Mouse (Mus musculus) heart, embryonic 16.5 days (tissue): ENCODE data around the gene Rd3l. TPM values are rescaled to one million over a fixed set of nuclear protein-coding genes. Genes with fewer than 3 reads are reported as not detected.
"Not testable (repeated sequence)": the region's sequence is repeated elsewhere in the genome, so short reads cannot be mapped to it uniquely, and the experiment has no call there.

Experiments used
- ATAC-seq: fragments of 200-750 bp; cut with Nextera tagmentation; replicated peaks from 2 replicates; pipeline ENCODE4 v1.8.0; 2017; ENCODE audit warnings: moderate number of reproducible peaks; ENCODE audit not compliant: insufficient read depth, low FRiP score; ENCODE audit errors: extremely low read depth
- H3K27ac ChIP-seq: fragments of 300-500 bp; sonication (generic); 2 replicates; pipeline ENCODE4 v1.5.1; 2014; ENCODE audit warnings: mild to moderate bottlenecking, low read length, control low read depth, moderate library complexity
- H3K27me3 ChIP-seq: fragments of 300-500 bp; sonication (generic); 2 replicates; pipeline ENCODE4 v1.6.1; 2014; ENCODE audit warnings: low read length, mixed read lengths; ENCODE audit not compliant: control insufficient read depth, insufficient read depth
- H3K36me3 ChIP-seq: fragments of 300-500 bp; sonication (generic); 2 replicates; pipeline ENCODE4 v1.6.1; 2014; ENCODE audit not compliant: control insufficient read depth, insufficient read depth
- H3K4me1 ChIP-seq: fragments of 300-500 bp; sonication (generic); 2 replicates; pipeline ENCODE4 v1.6.1; 2014; ENCODE audit warnings: low read length, mixed read lengths; ENCODE audit not compliant: control insufficient read depth, insufficient read depth
- H3K4me2 ChIP-seq: fragments of 300-500 bp; sonication (generic); 2 replicates; pipeline ENCODE4 v1.6.1; 2014; ENCODE audit warnings: low read depth, mild to moderate bottlenecking, control low read depth, low read length
- H3K4me3 ChIP-seq: fragments of 300-500 bp; sonication (generic); 2 replicates; pipeline ENCODE4 v1.5.1; 2014; ENCODE audit warnings: mild to moderate bottlenecking, control low read depth, low read length
- H3K9ac ChIP-seq: fragments of 300-500 bp; sonication (generic); 2 replicates; pipeline ENCODE4 v1.6.1; 2014; ENCODE audit warnings: low read length, control low read depth
- H3K9me3 ChIP-seq: fragments of 300-500 bp; sonication (generic); replicated peaks from 2 replicates; pipeline ENCODE4 v1.6.1; 2016; ENCODE audit warnings: low read length; ENCODE audit not compliant: control insufficient read depth
- WGBS: fragments of 180-500 bp; shearing (Covaris S2); extraction: QIAGEN DNeasy Blood & Tissue Kit; methylation state at CpG from one replicate; pipeline ENCODE4 v1.1.7; 2014; 5-methylcytosine and 5-hydroxymethylcytosine counted together
- polyA plus RNA-seq: library from polyadenylated mRNA; unstranded; fragments of >200 nt; fragmentation: Nextera tagmentation; extraction: Ambion mirVana; gene quantifications from 2 replicates; pipeline ENCODE4 v1.2.1, GENCODE M21; 2015

The Rd3l gene
- polyA plus RNA-seq, 1 experiment from 2014 or later, result 0.84 TPM

GRCm38 (mm10) chr12:111951701-111952100 is 29.4 kb downstream of the Rd3l start:
- H3K27ac ChIP-seq, result no peak overlapping the region

GRCm38 (mm10) chr12:111950486-111950885 is 30.6 kb downstream of the Rd3l start:
- Histone ChIP-seq H3K4me3 (no peak overlapping the region), H3K4me1 (peaks cover 3% of the 10 kb centered on the region; the same call in 1 of the 2 replicates), H3K27ac (no peak overlapping the region), H3K9me3 (no peaks in the 10 kb centered on the region), H3K4me2 (no peak overlapping the region), H3K27me3 (no peaks in the 10 kb centered on the region), H3K9ac (no peak overlapping the region), H3K36me3 (no peaks in the 10 kb centered on the region)
- ATAC-seq, result no peak
- 56% methylated on average over 5 of the region's 5 CpGs for WGBS

More at GRCm38 (mm10) chr12:111951701-111952100, 29.4 kb downstream of the Rd3l start:
- Histone ChIP-seq H3K27me3 (no peaks in the 10 kb centered on the region), H3K4me1 (no peaks in the 10 kb centered on the region), H3K36me3 (no peaks in the 10 kb centered on the region), H3K4me2 (no peak overlapping the region), H3K4me3 (no peak overlapping the region), H3K9me3 (no peaks in the 10 kb centered on the region), H3K9ac (no peak overlapping the region)
- ATAC-seq, result no peak
- 57% methylated on average over 5 of the region's 5 CpGs for WGBS

GRCm38 (mm10) chr12:111946716-111947115 is 34.4 kb downstream of the Rd3l start:
- H3K27me3 ChIP-seq, result no peaks in the 10 kb centered on the region
- no peaks in the 10 kb centered on the region for H3K36me3 ChIP-seq
- H3K4me1 ChIP-seq, result peaks cover 13% of the 10 kb centered on the region
- H3K27ac ChIP-seq, result peak overlapping the region; percentile 85
- H3K9me3 ChIP-seq, result no peaks in the 10 kb centered on the region
- 24% methylated on average over 2 of the region's 2 CpGs for WGBS
- H3K4me2 ChIP-seq, result 0 out of 2 replicates have a peak overlapping the region, but pooled peaks have one; percentile 6
- no peak overlapping the region for H3K4me3 ChIP-seq
- no peak overlapping the region for H3K9ac ChIP-seq
- ATAC-seq, result peak; percentile 12; the same call in 1 of the 2 replicates

DNA sequence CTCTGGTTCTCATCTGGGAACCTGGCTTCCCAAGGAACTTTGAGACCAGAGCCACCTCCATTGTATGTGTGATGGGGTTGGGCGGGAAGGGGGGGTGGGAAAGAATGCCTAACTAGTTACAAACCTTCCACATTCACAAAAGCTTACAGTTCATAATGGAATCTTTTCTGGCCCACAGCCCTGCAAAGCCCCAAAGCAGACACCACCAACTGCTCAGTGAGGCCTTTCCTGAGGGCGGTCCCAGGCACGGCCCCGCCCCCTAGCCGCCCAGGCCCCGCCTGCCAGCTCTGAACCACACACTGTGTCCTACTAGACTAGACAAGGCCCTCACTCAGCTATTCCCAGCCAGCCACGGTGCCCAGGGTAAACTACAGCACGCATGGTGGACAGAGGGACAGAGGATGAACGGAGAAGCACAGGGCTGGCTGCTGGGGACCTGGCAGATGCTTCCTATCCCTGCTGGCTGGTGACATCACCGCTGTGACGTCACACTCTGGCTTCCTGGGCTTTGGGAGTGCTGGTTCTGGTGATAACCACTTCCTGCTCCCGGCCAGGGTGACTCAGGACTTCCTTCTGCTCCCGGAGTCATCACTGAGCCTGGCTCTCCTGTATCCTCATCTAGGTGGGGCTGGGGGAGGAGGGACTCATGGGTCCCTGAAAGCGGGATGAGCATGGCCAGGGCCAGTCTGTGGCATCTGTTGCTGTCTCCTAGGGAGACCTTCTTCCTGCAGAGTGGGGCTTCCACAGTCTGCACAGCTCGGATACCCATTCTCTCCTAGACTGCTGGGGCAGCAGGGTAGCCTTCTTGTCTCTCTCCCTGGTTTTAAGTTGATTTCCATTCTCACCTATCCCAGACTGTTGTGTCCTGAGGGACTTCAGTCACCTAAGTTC is 35.1 kb downstream of the Rd3l start:
- Histone ChIP-seq H3K4me1 (peaks cover 13% of the 10 kb centered on the region), H3K9ac (peak overlapping the region; percentile 24; the same call in 1 of the 2 replicates), H3K4me2 (0 out of 2 replicates have a peak overlapping the region, but pooled peaks have one; percentile 14), H3K27ac (peak overlapping the region; percentile 92)
- H3K27me3 ChIP-seq, H3K36me3 ChIP-seq, H3K9me3 ChIP-seq, H3K4me3 ChIP-seq: not testable (repeated sequence)
- WGBS, result 56% methylated on average over 11 of the region's 15 CpGs
- ATAC-seq, result peak; percentile 72

GRCm38 (mm10) chr12:111945115-111945514 is 36.0 kb downstream of the Rd3l start:
- Histone ChIP-seq H3K27ac (peak overlapping the region; percentile 92), H3K27me3 (no peaks in the 10 kb centered on the region), H3K4me3 (no peak overlapping the region), H3K9ac (peak overlapping the region; percentile 24; the same call in 1 of the 2 replicates), H3K4me1 (peaks cover 13% of the 10 kb centered on the region), H3K9me3 (no peaks in the 10 kb centered on the region), H3K36me3 (no peaks in the 10 kb centered on the region), H3K4me2 (0 out of 2 replicates have a peak overlapping the region, but pooled peaks have one; percentile 14)
- ATAC-seq, result peak; percentile 69
- 25% methylated on average over 8 of the region's 8 CpGs for WGBS

- peak; percentile 71 for ATAC-seq
- WGBS, result 43% methylated on average over 16 of the region's 20 CpGs
- peak overlapping the region; percentile 92 for H3K27ac ChIP-seq
Observed at GRCm38 (mm10) chr12:111944065-111944987, 36.8 kb downstream of the Rd3l start.

DNA sequence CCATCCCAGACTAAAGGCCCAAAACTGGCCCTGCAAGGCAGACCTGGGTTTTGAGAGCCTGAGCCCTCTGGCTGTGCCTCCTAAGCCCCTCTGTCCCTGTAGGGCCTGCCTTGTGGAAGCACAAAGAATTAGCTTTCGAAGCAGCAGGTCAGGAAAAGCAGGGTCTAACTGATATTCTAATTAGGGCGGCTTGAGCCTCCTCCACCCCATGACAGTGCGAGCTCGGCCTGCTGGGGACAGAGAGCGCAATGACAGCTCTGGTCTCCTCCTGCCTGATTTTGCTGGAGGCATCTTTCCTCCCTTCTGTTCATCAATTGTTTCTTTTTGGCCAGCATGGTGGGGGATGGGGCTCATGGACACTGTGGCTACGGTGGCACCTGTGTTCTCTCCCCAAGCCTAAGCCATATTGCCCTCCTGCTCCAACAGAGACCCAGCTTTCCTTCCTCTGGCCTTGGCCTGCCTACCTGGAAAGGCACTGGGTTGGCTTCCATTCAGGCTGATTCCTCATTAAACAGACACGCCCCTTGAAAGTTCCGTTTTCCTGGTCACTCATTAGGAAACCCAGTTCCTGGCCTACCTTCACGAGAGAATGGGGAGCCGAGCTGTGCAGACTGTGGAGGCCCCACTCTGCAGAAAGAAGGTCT is 37.6 kb downstream of the Rd3l start:
- ATAC-seq, result no peak
- Histone ChIP-seq H3K4me2 (peak overlapping the region; percentile 52), H3K36me3 (no peaks in the 10 kb centered on the region), H3K9ac (peak overlapping the region; percentile 50), H3K4me1 (peaks cover 18% of the 10 kb centered on the region), H3K4me3 (peak overlapping the region; percentile 15), H3K9me3 (no peaks in the 10 kb centered on the region), H3K27ac (peak overlapping the region; percentile 80), H3K27me3 (no peaks in the 10 kb centered on the region)
- 66% methylated on average over 10 of the region's 10 CpGs for WGBS

More at GRCm38 (mm10) chr12:111944065-111944987, 36.8 kb downstream of the Rd3l start:
- Histone ChIP-seq H3K4me1 (peaks cover 13% of the 10 kb centered on the region), H3K4me2 (peak overlapping the region; percentile 52), H3K4me3 (peak overlapping the region; percentile 15)
- H3K36me3 ChIP-seq, H3K9me3 ChIP-seq, H3K27me3 ChIP-seq, H3K9ac ChIP-seq: not testable (repeated sequence)

DNA sequence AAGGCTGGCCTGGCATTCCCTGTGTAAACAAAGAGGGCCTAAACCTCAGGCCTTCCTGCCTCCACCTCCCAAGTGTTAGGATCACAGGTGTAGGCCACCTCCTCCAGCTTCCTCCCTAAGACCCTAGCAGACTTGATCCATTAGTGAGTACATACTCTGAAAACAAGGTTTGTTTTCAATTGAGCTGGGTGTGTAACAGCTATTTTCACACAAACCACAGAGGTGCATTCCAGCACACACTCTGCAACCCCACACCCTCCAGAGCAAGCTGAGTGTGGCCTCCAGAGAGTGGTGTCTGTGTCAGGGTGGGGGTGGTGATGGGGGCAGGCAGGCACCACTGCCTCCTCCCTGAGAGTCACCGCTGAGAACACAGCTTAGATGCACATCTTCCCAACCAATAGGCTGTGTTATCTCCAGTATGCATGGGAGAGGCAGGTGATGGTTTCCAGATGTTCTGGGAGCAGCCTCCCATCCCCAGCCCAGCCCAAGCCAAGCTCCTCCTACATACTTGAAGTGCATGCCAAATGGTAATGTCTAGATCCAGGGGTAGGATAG is 42.4 kb downstream of the Rd3l start:
- Histone ChIP-seq H3K4me2 (no peak overlapping the region), H3K9ac (0 out of 2 replicates have a peak overlapping the region, but pooled peaks have one; percentile 3), H3K27me3 (no peaks in the 10 kb centered on the region), H3K9me3 (no peaks in the 10 kb centered on the region), H3K27ac (peak overlapping the region; percentile 24), H3K4me3 (no peak overlapping the region), H3K36me3 (no peaks in the 10 kb centered on the region), H3K4me1 (peaks cover 26% of the 10 kb centered on the region)
- ATAC-seq, result peak; percentile 44
- WGBS, result 19% methylated on average over 1 of the region's 1 CpGs
